Mouse (Mus musculus): Measurements from ENCODE around the gene Syna. TPM values are rescaled to one million over a fixed set of nuclear protein-coding genes. Genes with fewer than 3 reads are reported as not detected.
A peak's percentile ranks its signal among the peaks of the same experiment; 100 is the strongest.

Gene Syna
- polyA plus RNA-seq, 1 experiment from 2014 or later: not detected

DNA sequence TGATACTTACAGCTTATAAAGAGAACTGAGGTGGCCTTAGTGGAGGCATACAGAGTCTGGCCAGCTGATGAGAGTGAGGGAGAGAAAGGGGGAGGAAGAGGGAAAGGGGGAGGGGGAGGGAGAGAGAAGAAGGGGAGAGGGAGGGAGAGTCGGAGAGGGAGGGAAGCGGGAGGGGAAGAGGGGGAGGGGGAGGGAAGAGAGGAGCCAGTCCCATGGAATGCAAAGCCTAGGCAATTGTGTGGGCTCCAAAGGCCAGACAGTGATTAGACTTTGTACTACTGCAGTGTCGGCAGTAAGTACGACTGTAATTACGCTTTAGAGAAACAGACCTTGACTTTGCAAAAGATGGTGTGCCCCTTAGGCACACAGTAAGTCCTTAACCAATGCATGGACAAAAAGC lies 11.7 kb downstream of the Syna start:
- WGBS: 56% methylated on average over 5 of the region's 5 CpGs
- no peaks in the 10 kb centered on the region for H3K27me3 ChIP-seq
- no peak overlapping the region for H3K9ac ChIP-seq (replicated peaks)
- H3K9me3 ChIP-seq: no peaks in the 10 kb centered on the region
- H3K4me1 ChIP-seq (replicated peaks): peaks cover 22% of the 10 kb centered on the region
- H3K4me2 ChIP-seq: no peak overlapping the region
- no peak for ATAC-seq (ENCODE audit: insufficient number of reproducible peaks, insufficient read depth, low FRiP score, low TSS enrichment, low read depth)
- H3K27ac ChIP-seq: no peak overlapping the region
- H3K4me3 ChIP-seq (replicated peaks): no peak overlapping the region
- peaks cover 4% of the 10 kb centered on the region for H3K36me3 ChIP-seq

- no peak overlapping the region for H3K9ac ChIP-seq (replicated peaks)
- peaks cover 4% of the 10 kb centered on the region for H3K36me3 ChIP-seq
- no peak overlapping the region for H3K4me2 ChIP-seq
- H3K9me3 ChIP-seq: no peaks in the 10 kb centered on the region
- no peak for ATAC-seq (ENCODE audit: insufficient number of reproducible peaks, insufficient read depth, low FRiP score, low TSS enrichment, low read depth)
- WGBS: 81% methylated on average over 7 of the region's 7 CpGs
- peaks cover 20% of the 10 kb centered on the region for H3K4me1 ChIP-seq (replicated peaks)
- H3K27ac ChIP-seq: no peak overlapping the region
- H3K4me3 ChIP-seq (replicated peaks): no peak overlapping the region
- no peaks in the 10 kb centered on the region for H3K27me3 ChIP-seq
These were observed 13.2 kb downstream of the Syna start for GRCm38 (mm10) chr5:134546790-134547189.

- no peak for ATAC-seq (ENCODE audit: insufficient number of reproducible peaks, insufficient read depth, low FRiP score, low TSS enrichment, low read depth)
- Histone ChIP-seq H3K27me3 (no peaks in the 10 kb centered on the region), H3K27ac (no peak overlapping the region), H3K9me3 (no peaks in the 10 kb centered on the region), H3K4me3 (replicated peaks) (no peak overlapping the region), H3K4me1 (replicated peaks) (peaks cover 23% of the 10 kb centered on the region), H3K4me2 (no peak overlapping the region), H3K36me3 (peaks cover 10% of the 10 kb centered on the region), H3K9ac (replicated peaks) (no peak overlapping the region)
- WGBS: 48% methylated on average over 3 of the region's 3 CpGs
These were observed 14.7 kb downstream of the Syna start for GRCm38 (mm10) chr5:134545242-134545629.

DNA sequence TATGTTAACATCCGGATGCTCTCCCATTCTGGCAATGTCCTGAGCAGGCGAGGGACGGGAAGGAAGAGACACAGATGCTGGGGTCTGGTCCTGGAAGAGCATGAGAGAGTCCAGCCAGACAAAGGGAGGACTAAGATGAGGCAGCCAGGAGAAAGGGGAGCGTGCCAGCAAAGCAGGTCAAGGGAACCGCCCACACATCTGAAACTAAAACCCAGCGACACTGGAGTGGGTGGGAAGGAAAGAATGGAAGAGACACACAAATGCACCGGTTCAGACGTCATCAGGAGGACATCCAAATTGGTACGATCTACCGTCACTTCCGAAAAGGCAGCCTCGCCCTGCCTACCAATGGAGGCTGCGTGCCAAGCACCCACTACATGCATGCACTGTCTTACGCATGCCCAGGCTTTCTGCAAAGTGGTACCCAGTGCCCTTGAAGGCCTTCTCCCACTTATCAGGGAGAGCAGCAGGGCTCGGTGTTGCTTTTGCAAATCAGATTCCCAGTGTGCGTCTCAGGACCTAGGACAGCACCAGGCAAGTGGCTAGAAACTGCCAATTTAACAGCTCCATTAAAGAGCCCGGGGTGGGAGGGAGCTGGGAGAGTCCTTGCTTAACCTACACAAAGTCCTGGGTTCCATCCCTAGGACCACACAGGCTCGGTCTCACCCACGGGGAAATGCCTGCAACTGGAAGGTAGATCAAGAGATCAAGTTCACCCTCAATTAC lies 15.3 kb downstream of the Syna start:
- no peak overlapping the region for H3K4me3 ChIP-seq (replicated peaks)
- no peaks in the 10 kb centered on the region for H3K27me3 ChIP-seq
- WGBS: 68% methylated on average over 19 of the region's 19 CpGs
- no peak overlapping the region for H3K4me2 ChIP-seq
- H3K4me1 ChIP-seq (replicated peaks): peaks cover 28% of the 10 kb centered on the region
- no peak overlapping the region for H3K27ac ChIP-seq
- H3K9me3 ChIP-seq: no peaks in the 10 kb centered on the region
- no peak overlapping the region for H3K9ac ChIP-seq (replicated peaks)
- no peak for ATAC-seq (ENCODE audit: insufficient number of reproducible peaks, insufficient read depth, low FRiP score, low TSS enrichment, low read depth)
- H3K36me3 ChIP-seq: peaks cover 10% of the 10 kb centered on the region

DNA sequence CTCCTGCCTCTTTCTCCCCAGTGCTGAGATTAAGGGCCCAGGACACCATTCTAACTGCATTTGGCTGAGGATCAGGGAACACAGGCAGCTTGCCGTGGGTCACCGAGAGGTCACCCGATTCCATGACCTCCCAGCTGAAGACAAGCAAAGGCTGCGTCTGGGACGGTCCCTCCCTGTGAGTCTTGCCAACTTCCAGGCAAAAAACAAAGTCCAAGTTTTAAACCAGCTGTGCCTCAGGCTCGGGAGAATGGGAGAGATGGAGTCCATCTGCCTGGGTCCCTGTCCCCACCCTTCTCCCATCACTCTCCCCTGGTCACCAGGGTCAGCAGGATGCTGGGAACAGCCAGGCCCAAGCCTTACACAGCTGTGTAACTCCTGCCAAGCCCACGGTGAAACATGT lies 18.3 kb downstream of the Syna start:
- no peak for ATAC-seq (ENCODE audit: insufficient number of reproducible peaks, insufficient read depth, low FRiP score, low TSS enrichment, low read depth)
- WGBS: 55% methylated on average over 7 of the region's 7 CpGs
- peaks cover 32% of the 10 kb centered on the region for H3K4me1 ChIP-seq (replicated peaks)
- H3K27ac ChIP-seq: no peak overlapping the region; the same call in 1 of the 2 replicates
- no peaks in the 10 kb centered on the region for H3K27me3 ChIP-seq
- peaks cover 5% of the 10 kb centered on the region; the same call in 1 of the 2 replicates for H3K9me3 ChIP-seq
- H3K4me3 ChIP-seq (replicated peaks): no peak overlapping the region
- peaks cover 32% of the 10 kb centered on the region for H3K36me3 ChIP-seq
- no peak overlapping the region for H3K4me2 ChIP-seq
- H3K9ac ChIP-seq (replicated peaks): no peak overlapping the region

- H3K36me3 ChIP-seq: peaks cover 37% of the 10 kb centered on the region
- no peak overlapping the region for H3K4me3 ChIP-seq (replicated peaks)
- peaks cover 5% of the 10 kb centered on the region; the same call in 1 of the 2 replicates for H3K9me3 ChIP-seq
- H3K4me2 ChIP-seq: no peak overlapping the region
- WGBS: 68% methylated on average over 6 of the region's 6 CpGs
- H3K27ac ChIP-seq: peak overlapping the region; percentile 87; the same call in 1 of the 2 replicates
- no peak overlapping the region for H3K9ac ChIP-seq (replicated peaks)
- peaks cover 32% of the 10 kb centered on the region for H3K4me1 ChIP-seq (replicated peaks)
- 0 out of 2 replicates have a peak, but pooled peaks have one; percentile 17 for ATAC-seq (ENCODE audit: insufficient number of reproducible peaks, insufficient read depth, low FRiP score, low TSS enrichment, low read depth)
- no peaks in the 10 kb centered on the region for H3K27me3 ChIP-seq
These were observed 19.1 kb downstream of the Syna start for GRCm38 (mm10) chr5:134540881-134541280.

DNA sequence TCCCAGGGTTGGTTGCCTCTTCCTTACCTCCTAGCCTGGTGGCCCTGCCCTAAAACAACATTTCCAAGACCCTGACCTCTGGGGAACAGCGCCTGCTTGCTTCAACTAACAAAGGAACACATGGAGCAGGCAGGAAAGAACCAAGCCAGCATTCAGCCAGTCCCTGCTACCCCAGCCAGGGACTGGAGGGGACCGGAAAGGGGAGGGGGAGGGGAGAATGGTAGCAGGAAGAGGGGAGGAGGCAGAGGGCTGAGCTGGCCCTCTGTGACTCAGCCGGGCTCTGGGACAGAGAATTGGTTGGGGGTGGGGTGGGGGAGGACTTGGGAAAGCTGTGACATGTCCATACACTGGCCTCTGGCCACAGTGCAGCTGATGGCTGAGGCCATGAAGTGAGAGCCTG lies 20.1 kb downstream of the Syna start:
- 14% methylated on average over 3 of the region's 3 CpGs for WGBS
- Histone ChIP-seq H3K9ac (replicated peaks) (no peak overlapping the region), H3K36me3 (peaks cover 46% of the 10 kb centered on the region), H3K27ac (peak overlapping the region; percentile 87), H3K9me3 (peaks cover 5% of the 10 kb centered on the region; the same call in 1 of the 2 replicates), H3K27me3 (no peaks in the 10 kb centered on the region), H3K4me1 (replicated peaks) (peaks cover 32% of the 10 kb centered on the region), H3K4me3 (replicated peaks) (no peak overlapping the region), H3K4me2 (no peak overlapping the region)
- peak; percentile 68 for ATAC-seq (ENCODE audit: insufficient number of reproducible peaks, insufficient read depth, low FRiP score, low TSS enrichment, low read depth)

DNA sequence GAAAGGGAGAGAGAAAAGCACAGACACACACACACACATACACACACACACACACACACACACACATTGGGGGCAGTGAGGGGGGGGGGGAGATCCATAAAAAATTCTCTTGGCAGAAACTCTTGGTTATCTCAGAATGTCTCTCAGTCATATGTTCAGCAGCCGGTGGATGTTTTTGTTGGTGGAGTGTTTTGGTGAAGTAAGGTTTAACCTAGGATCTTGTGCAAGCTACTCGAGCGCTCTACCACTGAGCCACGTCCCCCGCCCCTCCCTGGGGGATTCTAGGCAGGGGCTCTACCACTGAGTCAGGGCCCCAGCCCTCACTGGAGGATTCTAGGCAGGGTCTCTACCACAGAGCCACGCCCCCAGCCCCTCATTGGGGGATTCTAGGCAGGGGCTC lies 23.9 kb downstream of the Syna start:
- Histone ChIP-seq H3K9me3 (peaks cover 5% of the 10 kb centered on the region; the same call in 1 of the 2 replicates), H3K36me3 (peaks cover 80% of the 10 kb centered on the region), H3K4me1 (replicated peaks) (peaks cover 20% of the 10 kb centered on the region), H3K4me2 (no peak overlapping the region), H3K9ac (replicated peaks) (no peak overlapping the region), H3K4me3 (replicated peaks) (no peak overlapping the region), H3K27ac (no peak overlapping the region), H3K27me3 (no peaks in the 10 kb centered on the region)
- WGBS: 92% methylated on average over 6 of the region's 6 CpGs
- ATAC-seq (ENCODE audit: insufficient number of reproducible peaks, insufficient read depth, low FRiP score, low TSS enrichment, low read depth): no peak

- WGBS: 94% methylated on average over 6 of the region's 6 CpGs
- Histone ChIP-seq H3K4me1 (replicated peaks) (peaks cover 7% of the 10 kb centered on the region; the same call in 1 of the 2 replicates), H3K4me2 (no peak overlapping the region), H3K27ac (no peak overlapping the region), H3K9me3 (peaks cover 3% of the 10 kb centered on the region; the same call in 1 of the 2 replicates), H3K27me3 (no peaks in the 10 kb centered on the region), H3K9ac (replicated peaks) (no peak overlapping the region), H3K36me3 (peaks cover 85% of the 10 kb centered on the region), H3K4me3 (replicated peaks) (no peak overlapping the region)
- no peak for ATAC-seq (ENCODE audit: insufficient number of reproducible peaks, insufficient read depth, low FRiP score, low TSS enrichment, low read depth)
These were observed 27.6 kb downstream of the Syna start for GRCm38 (mm10) chr5:134532417-134532816.

DNA sequence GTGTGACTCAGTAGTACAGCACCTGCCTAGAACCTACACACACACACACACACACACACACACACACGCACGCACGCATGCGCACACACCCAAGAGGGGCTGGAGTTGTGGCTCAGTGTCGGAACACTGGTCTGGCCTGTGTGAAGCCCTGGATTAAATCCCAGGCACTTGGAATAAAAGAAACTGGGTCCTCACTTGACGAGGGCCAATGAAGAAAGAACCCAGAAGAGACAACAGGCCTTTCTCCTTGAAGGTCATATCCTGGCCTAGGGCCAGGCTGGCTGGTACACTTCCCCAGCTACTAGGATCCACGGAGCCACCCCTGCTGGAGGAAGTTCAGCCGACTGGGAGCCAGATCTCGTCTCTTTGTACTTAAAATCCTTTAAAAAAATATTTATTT lies 28.4 kb downstream of the Syna start:
- Histone ChIP-seq H3K4me2 (no peak overlapping the region), H3K36me3 (peaks cover 80% of the 10 kb centered on the region), H3K27ac (no peak overlapping the region), H3K27me3 (no peaks in the 10 kb centered on the region), H3K9ac (replicated peaks) (no peak overlapping the region), H3K4me1 (replicated peaks) (peaks cover 7% of the 10 kb centered on the region; the same call in 1 of the 2 replicates), H3K4me3 (replicated peaks) (no peak overlapping the region), H3K9me3 (no peaks in the 10 kb centered on the region)
- WGBS: 88% methylated on average over 9 of the region's 9 CpGs
- ATAC-seq (ENCODE audit: insufficient number of reproducible peaks, insufficient read depth, low FRiP score, low TSS enrichment, low read depth): no peak

- H3K9me3 ChIP-seq: no peaks in the 10 kb centered on the region
- H3K27me3 ChIP-seq: no peaks in the 10 kb centered on the region
- WGBS: 78% methylated on average over 7 of the region's 7 CpGs
- H3K4me3 ChIP-seq (replicated peaks): no peak overlapping the region
- peaks cover 7% of the 10 kb centered on the region; the same call in 1 of the 2 replicates for H3K4me1 ChIP-seq (replicated peaks)
- H3K36me3 ChIP-seq: peaks cover 83% of the 10 kb centered on the region
- ATAC-seq (ENCODE audit: insufficient number of reproducible peaks, insufficient read depth, low FRiP score, low TSS enrichment, low read depth): no peak
- no peak overlapping the region for H3K9ac ChIP-seq (replicated peaks)
- H3K27ac ChIP-seq: no peak overlapping the region
- H3K4me2 ChIP-seq: no peak overlapping the region
These were observed 29.1 kb downstream of the Syna start for GRCm38 (mm10) chr5:134530830-134531229.

GRCm38 (mm10) chr5:134528488-134528887 lies 31.5 kb downstream of the Syna start:
- Histone ChIP-seq H3K36me3 (peaks cover 79% of the 10 kb centered on the region), H3K27ac (no peak overlapping the region), H3K9ac (replicated peaks) (no peak overlapping the region), H3K4me1 (replicated peaks) (peaks cover 7% of the 10 kb centered on the region; the same call in 1 of the 2 replicates), H3K27me3 (no peaks in the 10 kb centered on the region), H3K4me2 (no peak overlapping the region), H3K4me3 (replicated peaks) (no peak overlapping the region), H3K9me3 (no peaks in the 10 kb centered on the region)
- WGBS: 41% methylated on average over 9 of the region's 9 CpGs
- ATAC-seq (ENCODE audit: insufficient number of reproducible peaks, insufficient read depth, low FRiP score, low TSS enrichment, low read depth): no peak

Measured in limb, embryonic 12.5 days (tissue).